Mouse (Mus musculus): ENCODE measurements around the gene Aff3. TPM values are rescaled to one million over a fixed set of nuclear protein-coding genes. Genes with fewer than 3 reads are reported as not detected.

Aff3 gene
- polyA plus RNA-seq, 1 experiment from 2014 or later, result 29.5 TPM

DNA sequence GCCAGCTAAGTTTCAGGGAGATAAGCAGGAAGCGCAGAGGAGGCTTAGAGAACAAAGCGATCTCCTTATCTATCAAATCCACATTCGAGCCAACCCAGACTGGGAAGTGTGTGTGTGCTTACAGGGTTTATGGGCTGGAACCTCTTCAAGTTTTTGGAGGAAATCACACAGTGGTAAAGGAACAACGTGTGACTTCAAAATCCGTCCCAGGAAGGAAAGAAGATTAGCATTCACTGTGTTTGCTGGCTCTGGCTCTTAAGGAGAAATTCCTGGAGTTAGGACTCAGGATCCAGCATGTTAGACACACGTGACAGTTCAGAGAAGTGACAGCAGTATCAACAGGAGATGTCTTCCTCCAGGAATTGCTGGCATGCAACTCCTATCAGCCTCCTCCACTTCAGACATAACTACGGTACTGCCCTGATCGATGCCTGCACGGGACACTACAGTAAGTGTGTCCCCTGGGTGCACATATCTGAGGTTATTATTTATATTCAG is 186.5 kb downstream of the Aff3 start:
- ATAC-seq (ENCODE audit: low FRiP score) (no peak), DNase-seq (ENCODE audit: low spot score) (no peak)
- no peak overlapping the region for H3K27ac ChIP-seq
- no peaks in the 10 kb centered on the region for H3K9me3 ChIP-seq (ENCODE audit: control insufficient read depth, low read length)
- H3K4me3 ChIP-seq (replicated peaks; ENCODE audit: low read length), result no peak overlapping the region
- H3K4me2 ChIP-seq (replicated peaks), result no peak overlapping the region
- H3K27me3 ChIP-seq (ENCODE audit: control insufficient read depth, insufficient read depth, low read length), result no peaks in the 10 kb centered on the region
- H3K36me3 ChIP-seq (replicated peaks; ENCODE audit: control insufficient read depth, insufficient read depth), result no peaks in the 10 kb centered on the region
- no peak overlapping the region for H3K9ac ChIP-seq
- 76% methylated on average over 9 of the region's 9 CpGs for WGBS
- 0 out of 2 replicates have a peak, but pooled peaks cover 4% of the 10 kb centered on the region for H3K4me1 ChIP-seq (replicated peaks; ENCODE audit: control insufficient read depth, insufficient read depth, low read length)

DNA sequence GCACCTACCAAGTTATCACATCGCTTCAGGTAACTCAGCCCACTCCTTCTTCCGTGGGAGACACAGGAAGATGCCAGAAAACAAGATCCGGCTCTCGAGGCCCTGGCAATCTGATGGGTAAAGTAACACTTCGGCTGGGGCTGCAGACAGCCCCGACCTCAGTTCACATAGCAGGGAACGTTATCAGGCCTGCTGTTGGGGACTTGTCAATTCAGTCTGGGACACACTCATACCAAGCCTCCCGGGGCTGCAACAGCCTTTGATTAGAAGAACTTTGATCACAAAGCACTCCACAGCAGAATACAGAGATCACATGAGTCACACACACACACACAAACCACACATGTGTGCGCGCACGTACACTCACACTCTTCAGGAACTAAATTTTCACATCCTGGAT is 193.9 kb downstream of the Aff3 start:
- Histone ChIP-seq H3K4me1 (replicated peaks; ENCODE audit: control insufficient read depth, insufficient read depth, low read length) (peaks cover 9% of the 10 kb centered on the region; the same call in 1 of the 2 replicates), H3K36me3 (replicated peaks; ENCODE audit: control insufficient read depth, insufficient read depth) (no peaks in the 10 kb centered on the region), H3K27ac (no peak overlapping the region), H3K9ac (no peak overlapping the region), H3K4me3 (replicated peaks; ENCODE audit: low read length) (no peak overlapping the region), H3K9me3 (ENCODE audit: control insufficient read depth, low read length) (no peaks in the 10 kb centered on the region), H3K27me3 (ENCODE audit: control insufficient read depth, insufficient read depth, low read length) (no peaks in the 10 kb centered on the region), H3K4me2 (replicated peaks) (no peak overlapping the region)
- 77% methylated on average over 11 of the region's 11 CpGs for WGBS
- DNase-seq (ENCODE audit: low spot score) (no peak), ATAC-seq (ENCODE audit: low FRiP score) (no peak)

- H3K4me2 ChIP-seq (replicated peaks), result no peak overlapping the region
- peaks cover 9% of the 10 kb centered on the region; the same call in 1 of the 2 replicates for H3K4me1 ChIP-seq (replicated peaks; ENCODE audit: control insufficient read depth, insufficient read depth, low read length)
- WGBS, result 87% methylated on average over 5 of the region's 5 CpGs
- no peaks in the 10 kb centered on the region for H3K9me3 ChIP-seq (ENCODE audit: control insufficient read depth, low read length)
- H3K36me3 ChIP-seq (replicated peaks; ENCODE audit: control insufficient read depth, insufficient read depth), result no peaks in the 10 kb centered on the region
- ATAC-seq (ENCODE audit: low FRiP score), result no peak
- no peaks in the 10 kb centered on the region for H3K27me3 ChIP-seq (ENCODE audit: control insufficient read depth, insufficient read depth, low read length)
- H3K9ac ChIP-seq, result no peak overlapping the region
- H3K27ac ChIP-seq, result no peak overlapping the region
- no peak overlapping the region for H3K4me3 ChIP-seq (replicated peaks; ENCODE audit: low read length)
- DNase-seq (ENCODE audit: low spot score), result no peak
Observed at GRCm38 (mm10) chr1:38470166-38470565, 194.6 kb downstream of the Aff3 start.

- WGBS, result 51% methylated on average over 7 of the region's 7 CpGs
- no peak overlapping the region for H3K4me2 ChIP-seq (replicated peaks)
- H3K9ac ChIP-seq, result no peak overlapping the region
- H3K27me3 ChIP-seq (ENCODE audit: control insufficient read depth, insufficient read depth, low read length), result no peaks in the 10 kb centered on the region
- H3K4me3 ChIP-seq (replicated peaks; ENCODE audit: low read length), result no peak overlapping the region
- H3K27ac ChIP-seq, result no peak overlapping the region
- no peak for ATAC-seq (ENCODE audit: low FRiP score)
- no peaks in the 10 kb centered on the region for H3K36me3 ChIP-seq (replicated peaks; ENCODE audit: control insufficient read depth, insufficient read depth)
- H3K9me3 ChIP-seq (ENCODE audit: control insufficient read depth, low read length), result no peaks in the 10 kb centered on the region
- no peak for DNase-seq (ENCODE audit: low spot score)
- H3K4me1 ChIP-seq (replicated peaks; ENCODE audit: control insufficient read depth, insufficient read depth, low read length), result peaks cover 9% of the 10 kb centered on the region; the same call in 1 of the 2 replicates
Observed at GRCm38 (mm10) chr1:38467305-38468083, 197.3 kb downstream of the Aff3 start.

DNA sequence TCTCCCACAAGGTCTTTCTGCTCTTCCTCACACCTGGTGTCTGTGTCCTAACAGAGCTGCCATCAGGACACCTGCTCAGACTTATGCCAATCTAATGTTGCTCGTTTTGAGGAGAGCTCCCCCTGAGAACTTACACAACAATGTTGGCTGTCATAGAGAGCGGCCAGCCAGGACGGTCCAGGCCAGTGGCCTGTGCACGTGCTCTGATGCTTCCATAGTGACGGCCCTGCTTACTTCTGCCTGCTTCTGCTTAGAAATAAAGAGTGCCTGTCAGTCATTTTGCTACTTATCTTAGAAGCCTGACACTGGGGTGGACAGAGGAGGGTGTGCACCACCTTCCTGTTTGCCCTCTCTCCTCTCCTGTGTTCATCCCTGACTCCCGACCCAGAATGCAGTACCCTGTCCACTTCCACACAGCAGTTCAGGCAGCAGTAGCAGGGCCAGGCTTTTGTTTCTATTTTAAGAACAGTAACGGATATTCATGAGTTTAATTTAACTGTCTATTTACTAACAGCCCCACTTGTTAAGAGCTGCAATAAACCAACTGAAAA is 208.0 kb downstream of the Aff3 start:
- Histone ChIP-seq H3K9ac (no peak overlapping the region), H3K4me3 (replicated peaks; ENCODE audit: low read length) (no peak overlapping the region), H3K4me1 (replicated peaks; ENCODE audit: control insufficient read depth, insufficient read depth, low read length) (peaks cover 21% of the 10 kb centered on the region), H3K27ac (peak overlapping the region; percentile 21; the same call in 1 of the 2 replicates), H3K27me3 (ENCODE audit: control insufficient read depth, insufficient read depth, low read length) (no peaks in the 10 kb centered on the region), H3K9me3 (ENCODE audit: control insufficient read depth, low read length) (no peaks in the 10 kb centered on the region), H3K36me3 (replicated peaks; ENCODE audit: control insufficient read depth, insufficient read depth) (no peaks in the 10 kb centered on the region), H3K4me2 (replicated peaks) (no peak overlapping the region)
- WGBS, result 54% methylated on average over 7 of the region's 7 CpGs
- DNase-seq (ENCODE audit: low spot score) (no peak), ATAC-seq (ENCODE audit: low FRiP score) (0 out of 2 replicates have a peak, but pooled peaks have one; percentile 40)

DNA sequence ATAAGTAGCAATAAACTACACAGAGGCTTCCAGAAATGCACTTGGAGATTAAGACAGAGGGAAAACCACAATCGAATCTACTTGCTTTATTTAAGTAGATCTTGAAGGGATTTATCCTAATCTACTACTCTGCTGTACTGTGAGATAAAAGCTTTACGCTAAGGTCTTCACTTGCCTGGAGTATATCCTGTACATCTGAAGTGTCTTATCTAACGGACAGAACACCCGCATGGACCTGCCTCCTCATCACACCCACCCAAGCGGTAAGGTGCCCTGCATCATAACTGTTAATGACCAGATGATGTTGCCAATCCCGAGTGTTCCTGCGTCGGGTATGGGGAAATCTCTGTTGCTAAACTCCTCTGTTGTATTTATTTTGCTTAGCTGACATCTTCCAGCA is 209.8 kb downstream of the Aff3 start:
- ATAC-seq (ENCODE audit: low FRiP score) (no peak), DNase-seq (ENCODE audit: low spot score) (no peak)
- H3K4me2 ChIP-seq (replicated peaks), result no peak overlapping the region
- no peak overlapping the region for H3K27ac ChIP-seq
- no peaks in the 10 kb centered on the region for H3K27me3 ChIP-seq (ENCODE audit: control insufficient read depth, insufficient read depth, low read length)
- H3K4me1 ChIP-seq (replicated peaks; ENCODE audit: control insufficient read depth, insufficient read depth, low read length), result peaks cover 23% of the 10 kb centered on the region
- no peak overlapping the region for H3K9ac ChIP-seq
- H3K36me3 ChIP-seq (replicated peaks; ENCODE audit: control insufficient read depth, insufficient read depth), result no peaks in the 10 kb centered on the region
- 89% methylated on average over 8 of the region's 8 CpGs for WGBS
- no peaks in the 10 kb centered on the region for H3K9me3 ChIP-seq (ENCODE audit: control insufficient read depth, low read length)
- no peak overlapping the region for H3K4me3 ChIP-seq (replicated peaks; ENCODE audit: low read length)

- DNase-seq (ENCODE audit: low spot score), result no peak
- ATAC-seq (ENCODE audit: low FRiP score), result no peak
- Histone ChIP-seq H3K4me1 (replicated peaks; ENCODE audit: control insufficient read depth, insufficient read depth, low read length) (peaks cover 32% of the 10 kb centered on the region), H3K27ac (peak overlapping the region; percentile 69), H3K36me3 (replicated peaks; ENCODE audit: control insufficient read depth, insufficient read depth) (no peaks in the 10 kb centered on the region), H3K27me3 (ENCODE audit: control insufficient read depth, insufficient read depth, low read length) (no peaks in the 10 kb centered on the region), H3K9me3 (ENCODE audit: control insufficient read depth, low read length) (no peaks in the 10 kb centered on the region), H3K9ac (no peak overlapping the region), H3K4me3 (replicated peaks; ENCODE audit: low read length) (no peak overlapping the region), H3K4me2 (replicated peaks) (no peak overlapping the region)
- 90% methylated on average over 6 of the region's 6 CpGs for WGBS
Observed at GRCm38 (mm10) chr1:38451367-38451766, 213.4 kb downstream of the Aff3 start.

- Histone ChIP-seq H3K27me3 (ENCODE audit: control insufficient read depth, insufficient read depth, low read length) (no peaks in the 10 kb centered on the region), H3K36me3 (replicated peaks; ENCODE audit: control insufficient read depth, insufficient read depth) (no peaks in the 10 kb centered on the region), H3K4me2 (replicated peaks) (no peak overlapping the region), H3K4me3 (replicated peaks; ENCODE audit: low read length) (no peak overlapping the region), H3K9me3 (ENCODE audit: control insufficient read depth, low read length) (no peaks in the 10 kb centered on the region), H3K4me1 (replicated peaks; ENCODE audit: control insufficient read depth, insufficient read depth, low read length) (peaks cover 39% of the 10 kb centered on the region), H3K9ac (no peak overlapping the region), H3K27ac (peak overlapping the region; percentile 74)
- DNase-seq (ENCODE audit: low spot score) (peak; percentile 77), ATAC-seq (ENCODE audit: low FRiP score) (peak; percentile 89)
- 54% methylated on average over 12 of the region's 12 CpGs for WGBS
Observed at GRCm38 (mm10) chr1:38450677-38451076, 214.1 kb downstream of the Aff3 start.

DNA sequence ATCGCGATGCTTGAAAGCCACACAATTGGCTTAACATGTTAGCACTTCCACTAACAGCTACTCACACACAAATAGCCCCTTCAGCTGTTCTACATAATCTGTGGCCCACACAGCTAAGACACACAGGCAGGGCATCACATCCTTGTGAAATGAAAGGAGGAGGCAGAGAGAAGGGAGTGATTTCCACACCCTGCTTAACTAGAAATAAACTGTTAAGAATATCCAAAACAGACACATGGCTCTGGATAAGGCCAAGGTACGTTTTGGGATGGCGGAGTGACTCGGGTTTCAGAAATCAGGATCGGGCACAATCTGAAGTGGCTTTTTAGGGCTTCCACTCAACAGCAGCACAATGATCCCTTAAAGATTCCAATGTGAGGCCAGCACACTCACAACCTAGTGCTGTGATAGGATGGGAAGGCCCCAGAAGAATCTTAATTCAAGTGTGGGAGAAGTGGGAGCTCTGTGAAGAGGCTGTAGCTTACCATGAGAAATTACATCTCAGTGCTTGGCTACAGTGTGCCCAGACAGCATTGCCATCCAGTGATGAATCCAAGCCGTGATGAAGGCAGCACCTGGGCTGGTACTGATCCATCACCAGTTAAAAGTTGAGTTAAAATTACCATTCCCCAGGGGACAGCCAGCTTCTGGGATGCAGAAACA is 214.8 kb downstream of the Aff3 start:
- H3K9ac ChIP-seq, result 0 out of 2 replicates have a peak overlapping the region, but pooled peaks have one; percentile 8
- H3K4me3 ChIP-seq (replicated peaks; ENCODE audit: low read length), result no peak overlapping the region
- peaks cover 42% of the 10 kb centered on the region for H3K4me1 ChIP-seq (replicated peaks; ENCODE audit: control insufficient read depth, insufficient read depth, low read length)
- DNase-seq (ENCODE audit: low spot score) (no peak), ATAC-seq (ENCODE audit: low FRiP score) (no peak)
- no peaks in the 10 kb centered on the region for H3K27me3 ChIP-seq (ENCODE audit: control insufficient read depth, insufficient read depth, low read length)
- no peaks in the 10 kb centered on the region for H3K9me3 ChIP-seq (ENCODE audit: control insufficient read depth, low read length)
- WGBS, result 74% methylated on average over 7 of the region's 7 CpGs
- no peaks in the 10 kb centered on the region for H3K36me3 ChIP-seq (replicated peaks; ENCODE audit: control insufficient read depth, insufficient read depth)
- H3K27ac ChIP-seq, result peak overlapping the region; percentile 74
- no peak overlapping the region for H3K4me2 ChIP-seq (replicated peaks)

All from hindbrain, embryonic 14.5 days (tissue).